Mouse (Mus musculus) midbrain, embryonic 13.5 days (tissue): ENCODE results near the gene Dlgap1. TPM values are rescaled to one million over a fixed set of nuclear protein-coding genes. Genes with fewer than 3 reads are reported as not detected.

Experiments
- ATAC-seq: fragments of 200-750 bp; cut with Nextera tagmentation; 2 replicates; pipeline ENCODE4 v1.8.0; 2017; ENCODE audit warnings: mild to moderate bottlenecking, moderate TSS enrichment, moderate library complexity
- H3K27ac ChIP-seq: fragments of 300-500 bp; sonication (generic); 2 replicates; pipeline ENCODE4 v1.5.1; 2015; ENCODE audit warnings: inconsistent platforms, mild to moderate bottlenecking, moderate library complexity
- H3K27me3 ChIP-seq: fragments of 300-500 bp; sonication (generic); 2 replicates; pipeline ENCODE4 v1.6.1; 2015; ENCODE audit warnings: mild to moderate bottlenecking, inconsistent platforms
- H3K36me3 ChIP-seq: fragments of 300-500 bp; sonication (generic); 2 replicates; pipeline ENCODE4 v1.6.1; 2015; ENCODE audit warnings: mild to moderate bottlenecking, inconsistent platforms
- H3K4me1 ChIP-seq: fragments of 300-500 bp; sonication (generic); replicated peaks from 2 replicates; pipeline ENCODE4 v1.6.1; 2015; ENCODE audit warnings: inconsistent platforms
- H3K4me2 ChIP-seq: fragments of 300-500 bp; sonication (generic); replicated peaks from 2 replicates; pipeline ENCODE4 v1.6.1; 2015; ENCODE audit warnings: moderate library complexity, mild to moderate bottlenecking, inconsistent platforms
- H3K4me3 ChIP-seq: fragments of 300-500 bp; sonication (generic); replicated peaks from 2 replicates; pipeline ENCODE4 v1.5.1; 2015; ENCODE audit warnings: mild to moderate bottlenecking, inconsistent platforms
- H3K9ac ChIP-seq: fragments of 300-500 bp; sonication (generic); replicated peaks from 2 replicates; pipeline ENCODE4 v1.6.1; 2015; ENCODE audit warnings: mild to moderate bottlenecking, inconsistent platforms
- H3K9me3 ChIP-seq: fragments of 300-500 bp; sonication (generic); 2 replicates; pipeline ENCODE4 v1.6.1; 2016; ENCODE audit warnings: mild to moderate bottlenecking, inconsistent platforms
- WGBS: fragments of 180-500 bp; shearing (Covaris S2); methylation state at CpG from one replicate; pipeline ENCODE4 v1.1.7; 2015; 5-methylcytosine and 5-hydroxymethylcytosine counted together
- polyA plus RNA-seq: library from polyadenylated mRNA; unstranded; fragments of >200 nt; fragmentation: Nextera tagmentation; extraction: Ambion mirVana; gene quantifications from 2 replicates; pipeline ENCODE4 v1.2.1, GENCODE M21; 2015

Dlgap1 gene
- polyA plus RNA-seq, 1 experiment from 2014 or later = 10.1 TPM

DNA sequence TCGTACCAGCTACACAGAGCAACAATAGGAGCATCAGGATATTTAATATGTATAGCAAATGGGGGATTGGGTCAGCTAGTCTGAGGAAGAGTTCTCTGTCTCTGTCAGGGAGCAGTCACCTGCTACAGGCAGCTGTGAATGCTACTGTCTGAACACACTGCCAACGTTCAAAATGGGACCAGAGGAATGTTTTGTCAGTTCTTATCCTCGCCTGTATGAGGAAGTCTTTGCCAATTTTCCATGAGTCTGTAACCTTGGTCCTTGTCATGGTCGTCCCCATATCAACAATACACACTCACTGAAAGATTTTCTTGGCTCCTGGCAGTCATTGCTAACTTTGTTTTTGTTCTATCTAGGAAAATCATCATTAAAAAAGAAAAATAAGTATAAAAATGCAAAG lies 51.5 kb downstream of the Dlgap1 start:
- H3K9me3 ChIP-seq = no peaks in the 10 kb centered on the region
- H3K36me3 ChIP-seq = no peaks in the 10 kb centered on the region
- 82% methylated on average over 4 of the region's 4 CpGs for WGBS
- no peak overlapping the region for H3K9ac ChIP-seq
- no peak overlapping the region for H3K4me2 ChIP-seq
- H3K27me3 ChIP-seq = no peaks in the 10 kb centered on the region
- no peaks in the 10 kb centered on the region for H3K4me1 ChIP-seq
- H3K4me3 ChIP-seq = no peak overlapping the region
- no peak overlapping the region for H3K27ac ChIP-seq
- no peak for ATAC-seq

DNA sequence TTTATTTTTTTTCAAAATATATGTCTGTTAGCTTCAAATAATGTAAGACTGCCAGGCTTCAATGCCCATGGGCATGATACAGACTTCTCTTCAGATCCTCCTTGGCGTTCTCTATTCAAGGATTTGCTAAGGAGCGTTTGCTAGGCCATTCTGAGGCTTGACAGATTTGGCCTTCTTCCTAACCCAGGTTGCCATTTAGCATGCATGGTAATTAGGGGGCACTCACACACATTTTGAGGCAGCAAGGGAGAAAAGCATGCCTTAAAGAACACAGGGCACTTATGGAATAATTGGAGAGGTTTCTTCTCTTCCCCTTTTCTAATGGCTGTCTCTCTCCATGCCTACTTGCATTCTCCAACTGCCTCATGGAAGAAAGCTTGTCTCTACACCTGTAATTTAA lies 53.7 kb downstream of the Dlgap1 start:
- no peak for ATAC-seq
- H3K9me3 ChIP-seq = no peaks in the 10 kb centered on the region
- no peak overlapping the region for H3K4me2 ChIP-seq
- H3K27me3 ChIP-seq = no peaks in the 10 kb centered on the region
- WGBS = 63% methylated on average over 2 of the region's 2 CpGs
- H3K27ac ChIP-seq = no peak overlapping the region
- no peak overlapping the region for H3K9ac ChIP-seq
- no peak overlapping the region for H3K4me3 ChIP-seq
- H3K4me1 ChIP-seq = no peaks in the 10 kb centered on the region
- no peaks in the 10 kb centered on the region for H3K36me3 ChIP-seq

GRCm38 (mm10) chr17:70034862-70035261 lies 66.0 kb downstream of the Dlgap1 start:
- Histone ChIP-seq H3K9ac (no peak overlapping the region), H3K4me3 (no peak overlapping the region), H3K36me3 (no peaks in the 10 kb centered on the region), H3K27ac (no peak overlapping the region), H3K4me2 (no peak overlapping the region), H3K9me3 (no peaks in the 10 kb centered on the region), H3K4me1 (no peaks in the 10 kb centered on the region), H3K27me3 (no peaks in the 10 kb centered on the region)
- no peak for ATAC-seq
- 76% methylated on average over 2 of the region's 2 CpGs for WGBS

GRCm38 (mm10) chr17:70040751-70041430 lies 72.0 kb downstream of the Dlgap1 start:
- no peak overlapping the region for H3K4me2 ChIP-seq
- H3K9me3 ChIP-seq = no peaks in the 10 kb centered on the region
- no peak for ATAC-seq
- no peak overlapping the region for H3K27ac ChIP-seq
- no peaks in the 10 kb centered on the region for H3K27me3 ChIP-seq
- H3K36me3 ChIP-seq = no peaks in the 10 kb centered on the region
- no peaks in the 10 kb centered on the region for H3K4me1 ChIP-seq
- H3K9ac ChIP-seq = no peak overlapping the region
- no peak overlapping the region for H3K4me3 ChIP-seq
- WGBS = 81% methylated on average over 7 of the region's 7 CpGs

- no peaks in the 10 kb centered on the region for H3K9me3 ChIP-seq
- no peaks in the 10 kb centered on the region for H3K27me3 ChIP-seq
- no peak overlapping the region for H3K9ac ChIP-seq
- H3K27ac ChIP-seq = no peak overlapping the region
- H3K4me3 ChIP-seq = no peak overlapping the region
- H3K4me2 ChIP-seq = no peak overlapping the region
- 0 out of 2 replicates have a peak, but pooled peaks cover 4% of the 10 kb centered on the region for H3K4me1 ChIP-seq
- no peaks in the 10 kb centered on the region for H3K36me3 ChIP-seq
- no peak for ATAC-seq
- WGBS = 90% methylated on average over 6 of the region's 6 CpGs
These were observed 99.4 kb downstream of the Dlgap1 start for GRCm38 (mm10) chr17:70068281-70068680.

- Histone ChIP-seq H3K4me2 (no peak overlapping the region), H3K9ac (no peak overlapping the region), H3K9me3 (no peaks in the 10 kb centered on the region), H3K27ac (no peak overlapping the region), H3K4me1 (0 out of 2 replicates have a peak, but pooled peaks cover 4% of the 10 kb centered on the region), H3K36me3 (no peaks in the 10 kb centered on the region), H3K27me3 (no peaks in the 10 kb centered on the region), H3K4me3 (no peak overlapping the region)
- 0 out of 2 replicates have a peak, but pooled peaks have one; percentile 48 for ATAC-seq
- 51% methylated on average over 2 of the region's 2 CpGs for WGBS
These were observed 103.2 kb downstream of the Dlgap1 start for GRCm38 (mm10) chr17:70072066-70072465.

- no peak overlapping the region for H3K27ac ChIP-seq
- no peaks in the 10 kb centered on the region for H3K36me3 ChIP-seq
- H3K9ac ChIP-seq = no peak overlapping the region
- no peak overlapping the region for H3K4me3 ChIP-seq
- ATAC-seq = no peak
- no peaks in the 10 kb centered on the region for H3K27me3 ChIP-seq
- H3K4me1 ChIP-seq = no peaks in the 10 kb centered on the region
- H3K4me2 ChIP-seq = no peak overlapping the region
- H3K9me3 ChIP-seq = no peaks in the 10 kb centered on the region
- WGBS = 94% methylated on average over 4 of the region's 4 CpGs
These were observed 119.3 kb downstream of the Dlgap1 start for GRCm38 (mm10) chr17:70088220-70088619.

GRCm38 (mm10) chr17:70090737-70091136 lies 121.9 kb downstream of the Dlgap1 start:
- ATAC-seq = no peak
- Histone ChIP-seq H3K36me3 (no peaks in the 10 kb centered on the region), H3K4me1 (no peaks in the 10 kb centered on the region), H3K9me3 (no peaks in the 10 kb centered on the region), H3K4me3 (no peak overlapping the region), H3K4me2 (no peak overlapping the region), H3K9ac (no peak overlapping the region), H3K27me3 (no peaks in the 10 kb centered on the region), H3K27ac (no peak overlapping the region)
- 94% methylated on average over 2 of the region's 2 CpGs for WGBS

DNA sequence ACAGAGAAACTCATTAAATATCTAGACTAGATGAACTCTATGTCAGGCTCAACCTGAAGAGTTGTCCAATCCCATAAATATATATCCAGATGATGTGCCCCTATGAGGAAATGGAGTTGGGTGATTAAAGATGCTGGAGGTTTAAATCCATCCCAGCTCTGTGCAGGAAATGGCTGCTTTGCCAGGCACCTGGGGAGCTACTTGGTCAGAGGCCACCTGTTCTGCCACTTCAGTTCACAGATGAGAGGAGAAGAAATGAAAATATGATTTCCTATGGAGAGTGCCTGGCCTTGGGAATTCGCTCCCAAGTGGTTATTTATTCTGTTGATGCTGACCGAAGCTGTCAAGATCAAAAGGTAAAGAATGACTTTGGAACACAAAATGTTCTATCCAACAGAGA lies 160.3 kb downstream of the Dlgap1 start:
- Histone ChIP-seq H3K9ac (no peak overlapping the region), H3K4me3 (no peak overlapping the region), H3K4me2 (no peak overlapping the region), H3K27me3 (no peaks in the 10 kb centered on the region), H3K27ac (no peak overlapping the region), H3K4me1 (no peaks in the 10 kb centered on the region), H3K36me3 (no peaks in the 10 kb centered on the region), H3K9me3 (no peaks in the 10 kb centered on the region)
- no peak for ATAC-seq
- WGBS = 86% methylated on average over 2 of the region's 2 CpGs

DNA sequence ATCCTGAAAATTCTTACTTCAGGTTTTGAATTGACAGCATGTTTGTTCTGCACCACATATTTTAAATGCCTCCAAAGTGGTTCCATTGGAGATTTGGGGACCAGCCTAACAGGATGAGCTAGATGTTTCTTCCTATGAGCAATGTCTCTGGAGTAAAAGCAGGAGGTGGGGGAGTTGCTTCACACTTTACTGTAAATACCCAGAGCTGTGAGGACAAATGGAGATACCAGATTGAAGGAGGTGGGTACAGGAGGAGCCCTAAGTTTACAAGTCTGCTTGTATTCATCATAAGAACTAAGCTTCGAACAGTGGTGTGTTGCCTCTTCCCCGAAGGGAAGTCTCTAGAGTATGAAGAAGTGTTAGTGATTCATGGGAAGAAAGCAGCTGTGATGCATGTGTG lies 201.0 kb downstream of the Dlgap1 start:
- Histone ChIP-seq H3K4me2 (no peak overlapping the region), H3K9ac (no peak overlapping the region), H3K27ac (no peak overlapping the region), H3K4me3 (no peak overlapping the region), H3K36me3 (no peaks in the 10 kb centered on the region), H3K27me3 (no peaks in the 10 kb centered on the region), H3K9me3 (no peaks in the 10 kb centered on the region), H3K4me1 (no peaks in the 10 kb centered on the region)
- ATAC-seq = no peak
- 92% methylated on average over 2 of the region's 2 CpGs for WGBS

DNA sequence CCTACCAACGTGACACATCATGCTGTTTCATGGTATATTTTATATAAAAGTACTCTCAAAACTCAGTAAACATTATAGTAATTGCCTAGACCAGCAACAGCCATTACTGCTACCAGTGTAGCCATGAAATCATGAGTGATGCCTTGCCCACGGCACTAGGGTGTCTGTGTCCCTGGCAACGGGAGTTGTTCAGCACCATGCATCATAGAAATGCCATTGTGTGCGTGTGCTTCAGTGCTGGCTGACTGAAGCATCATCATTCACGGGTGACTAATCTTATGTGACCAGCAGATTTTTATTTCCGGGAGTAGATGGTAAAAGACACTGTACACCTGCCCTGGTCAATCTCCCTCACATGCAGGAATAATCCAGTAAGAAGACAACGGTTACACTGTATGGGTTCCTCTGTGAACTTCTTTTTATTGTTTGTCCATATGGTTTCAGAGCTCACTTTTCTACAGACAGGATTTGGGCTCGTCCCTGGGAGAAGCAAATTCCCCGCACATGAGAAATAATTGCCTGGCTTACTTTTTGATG lies 203.7 kb downstream of the Dlgap1 start:
- WGBS = 65% methylated on average over 9 of the region's 9 CpGs
- Histone ChIP-seq H3K27me3 (no peaks in the 10 kb centered on the region), H3K4me2 (no peak overlapping the region), H3K27ac (no peak overlapping the region), H3K9ac (no peak overlapping the region), H3K4me1 (no peaks in the 10 kb centered on the region), H3K4me3 (no peak overlapping the region), H3K36me3 (no peaks in the 10 kb centered on the region), H3K9me3 (no peaks in the 10 kb centered on the region)
- ATAC-seq = no peak; the same call in 1 of the 2 replicates

- ATAC-seq = no peak
- no peaks in the 10 kb centered on the region for H3K27me3 ChIP-seq
- no peak overlapping the region for H3K4me2 ChIP-seq
- no peaks in the 10 kb centered on the region for H3K36me3 ChIP-seq
- no peak overlapping the region for H3K4me3 ChIP-seq
- H3K27ac ChIP-seq = no peak overlapping the region
- H3K4me1 ChIP-seq = no peaks in the 10 kb centered on the region
- WGBS = 94% methylated on average over 6 of the region's 6 CpGs
- H3K9me3 ChIP-seq = no peaks in the 10 kb centered on the region
- H3K9ac ChIP-seq = no peak overlapping the region
These were observed 205.0 kb downstream of the Dlgap1 start for GRCm38 (mm10) chr17:70173916-70174315.

DNA sequence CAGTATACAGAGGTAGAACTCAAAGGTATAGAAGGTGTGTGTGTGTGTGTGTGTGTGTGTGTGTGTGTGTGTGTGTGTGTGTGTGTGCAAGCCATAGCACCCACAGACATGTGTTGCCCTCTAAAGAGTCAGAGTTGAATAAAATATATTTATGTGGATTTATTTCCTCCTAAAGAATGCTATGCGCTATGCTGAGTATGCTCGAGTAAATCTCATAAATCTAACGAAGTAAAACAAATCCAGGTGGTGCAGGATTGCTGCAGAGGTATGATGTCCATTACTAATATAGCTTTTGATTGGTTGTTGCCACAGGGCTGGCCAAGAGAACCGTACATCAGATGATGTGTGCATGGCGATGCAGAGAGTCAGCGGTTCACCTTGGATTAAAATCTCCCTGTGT lies 222.4 kb downstream of the Dlgap1 start:
- no peaks in the 10 kb centered on the region for H3K36me3 ChIP-seq
- no peaks in the 10 kb centered on the region for H3K9me3 ChIP-seq
- no peak overlapping the region for H3K9ac ChIP-seq
- WGBS = 92% methylated on average over 6 of the region's 6 CpGs
- H3K4me1 ChIP-seq = no peaks in the 10 kb centered on the region
- ATAC-seq = no peak
- no peak overlapping the region for H3K4me3 ChIP-seq
- no peak overlapping the region for H3K4me2 ChIP-seq
- H3K27ac ChIP-seq = no peak overlapping the region
- H3K27me3 ChIP-seq = no peaks in the 10 kb centered on the region
